Mouse (Mus musculus) c-Kit-positive CD71-positive TER-119-negative erythroid progenitor cells, embryonic 14.5 days (primary cell): Measurements from ENCODE around the gene Phyhd1.

Experiments
- DNase-seq: peaks from one replicate; pipeline ENCODE4 v3.0.0-alpha.2; 2013; ENCODE audit warnings: low read depth

Gene Phyhd1

DNA sequence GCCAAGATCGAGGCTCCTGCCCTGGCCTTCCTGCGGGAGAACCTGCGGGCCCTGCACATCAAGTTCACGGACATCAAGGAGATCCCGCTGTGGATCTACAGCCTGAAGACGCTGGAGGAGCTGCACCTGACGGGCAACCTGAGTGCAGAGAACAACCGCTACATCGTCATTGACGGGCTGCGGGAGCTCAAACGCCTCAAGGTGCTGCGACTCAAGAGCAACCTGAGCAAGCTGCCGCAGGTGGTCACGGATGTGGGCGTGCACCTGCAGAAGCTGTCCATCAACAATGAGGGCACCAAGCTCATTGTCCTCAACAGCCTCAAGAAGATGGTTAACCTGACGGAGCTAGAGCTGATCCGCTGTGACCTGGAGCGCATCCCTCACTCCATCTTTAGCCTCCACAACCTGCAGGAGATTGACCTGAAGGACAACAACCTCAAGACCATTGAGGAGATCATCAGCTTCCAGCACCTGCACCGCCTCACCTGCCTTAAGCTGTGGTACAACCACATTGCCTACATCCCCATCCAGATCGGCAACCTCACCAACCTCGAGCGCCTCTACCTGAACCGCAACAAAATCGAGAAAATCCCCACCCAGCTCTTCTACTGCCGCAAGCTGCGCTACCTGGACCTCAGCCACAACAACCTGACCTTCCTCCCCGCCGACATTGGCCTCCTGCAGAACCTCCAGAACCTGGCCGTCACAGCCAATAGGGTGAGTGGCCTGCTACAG lies 9.2 kb upstream of the Phyhd1 start:
- no peak for DNase-seq

DNA sequence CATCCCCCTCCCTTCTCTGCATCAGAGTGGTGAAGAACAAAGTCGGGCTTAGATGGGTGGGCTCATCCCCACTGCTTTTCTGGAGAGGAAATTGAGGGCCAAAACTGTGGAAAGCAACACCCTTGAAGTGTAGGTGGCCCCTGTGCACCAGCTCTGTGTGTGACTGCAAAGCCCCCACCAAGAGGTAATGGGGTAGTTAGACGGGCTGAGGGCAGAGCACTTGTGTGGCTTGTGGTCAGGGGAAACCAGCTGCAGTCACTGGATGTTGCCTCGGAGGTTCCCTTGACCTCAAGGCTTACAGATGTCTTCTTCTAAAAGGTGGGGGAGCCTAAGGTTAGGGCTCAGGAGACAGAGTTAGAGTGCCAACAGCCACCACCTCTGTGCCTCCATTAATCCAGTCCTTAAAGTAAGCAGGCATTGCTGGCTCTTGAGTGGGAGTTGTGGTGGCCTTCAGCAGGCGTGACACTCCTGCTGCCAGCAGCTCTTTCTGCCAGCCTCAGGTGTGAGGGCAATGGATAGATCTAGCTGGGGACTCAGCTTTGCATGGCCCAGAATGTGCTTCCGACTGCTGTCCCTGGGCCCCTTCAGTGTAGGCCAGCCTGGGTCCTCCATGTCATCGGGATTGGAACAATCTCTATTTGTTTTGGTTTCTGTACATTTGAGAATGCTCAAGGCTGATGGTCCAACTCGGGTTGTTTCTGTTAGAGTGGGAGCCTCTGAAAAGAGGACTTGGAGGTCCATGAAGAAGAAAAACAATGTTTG lies 8.1 kb upstream of the Phyhd1 start:
- no peak for DNase-seq

DNA sequence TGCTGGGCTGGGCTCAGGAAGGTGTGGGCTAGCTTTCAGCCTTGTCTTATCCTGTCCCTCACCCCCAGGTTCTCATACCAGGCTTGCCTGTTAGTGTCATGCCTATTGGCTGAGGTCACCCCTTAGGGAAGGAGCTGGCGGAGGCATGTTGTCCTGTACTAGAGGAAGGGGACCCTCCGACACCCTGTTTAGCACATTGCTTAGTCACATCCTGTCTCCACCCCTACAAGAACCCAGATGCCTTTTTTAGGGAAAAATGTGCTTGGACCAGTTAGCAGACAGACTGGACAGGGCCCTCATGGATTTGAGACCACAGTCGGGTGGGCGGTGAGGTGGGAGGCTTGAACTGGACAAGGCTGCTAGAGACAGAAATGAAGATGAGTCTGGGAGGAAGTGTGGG lies 7.4 kb upstream of the Phyhd1 start:
- DNase-seq: no peak

DNA sequence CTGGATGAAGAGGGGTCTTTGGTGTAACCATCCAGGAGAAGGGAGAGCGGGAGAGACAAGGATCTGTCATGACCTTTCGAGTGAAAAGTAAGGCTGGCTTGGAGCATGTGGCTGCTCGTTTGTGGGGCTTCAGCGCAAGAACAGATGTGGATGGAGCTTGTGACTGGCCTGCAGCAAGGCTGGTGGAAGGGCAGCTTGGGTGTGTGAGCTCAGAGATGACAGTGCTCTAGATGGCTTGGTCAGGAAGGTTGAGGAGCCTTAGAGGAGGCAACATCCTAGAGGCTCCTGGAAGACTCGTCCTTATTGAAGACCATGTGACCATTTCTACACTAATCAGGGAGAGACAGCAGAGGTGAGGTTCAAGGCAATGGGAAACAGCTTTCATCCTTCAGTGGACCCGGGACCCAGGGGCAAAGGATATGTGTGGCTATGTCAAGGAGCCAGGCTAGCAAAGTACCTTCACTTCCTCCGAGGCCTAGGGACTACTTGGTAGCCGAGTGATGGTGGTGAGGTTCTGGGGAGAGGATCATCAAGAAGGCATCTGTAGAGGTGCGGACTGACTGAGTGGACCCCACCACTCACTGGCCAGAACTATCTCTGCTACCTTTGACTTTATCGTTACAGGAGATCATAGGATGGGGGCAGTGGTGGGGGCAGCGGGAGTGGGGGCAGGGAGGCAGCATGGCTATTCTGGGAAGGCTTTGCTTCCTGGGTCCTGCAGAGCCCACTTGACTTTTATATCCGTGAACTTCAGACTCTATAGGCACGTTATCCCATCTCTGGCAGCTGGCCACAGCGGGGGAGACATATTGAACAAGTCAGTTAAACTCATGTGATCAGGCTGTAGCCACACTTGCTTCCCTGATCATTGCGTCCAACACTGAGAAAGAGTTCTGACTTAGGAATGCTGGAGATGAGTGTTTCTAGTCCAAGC lies 6.6 kb upstream of the Phyhd1 start:
- no peak for DNase-seq

DNA sequence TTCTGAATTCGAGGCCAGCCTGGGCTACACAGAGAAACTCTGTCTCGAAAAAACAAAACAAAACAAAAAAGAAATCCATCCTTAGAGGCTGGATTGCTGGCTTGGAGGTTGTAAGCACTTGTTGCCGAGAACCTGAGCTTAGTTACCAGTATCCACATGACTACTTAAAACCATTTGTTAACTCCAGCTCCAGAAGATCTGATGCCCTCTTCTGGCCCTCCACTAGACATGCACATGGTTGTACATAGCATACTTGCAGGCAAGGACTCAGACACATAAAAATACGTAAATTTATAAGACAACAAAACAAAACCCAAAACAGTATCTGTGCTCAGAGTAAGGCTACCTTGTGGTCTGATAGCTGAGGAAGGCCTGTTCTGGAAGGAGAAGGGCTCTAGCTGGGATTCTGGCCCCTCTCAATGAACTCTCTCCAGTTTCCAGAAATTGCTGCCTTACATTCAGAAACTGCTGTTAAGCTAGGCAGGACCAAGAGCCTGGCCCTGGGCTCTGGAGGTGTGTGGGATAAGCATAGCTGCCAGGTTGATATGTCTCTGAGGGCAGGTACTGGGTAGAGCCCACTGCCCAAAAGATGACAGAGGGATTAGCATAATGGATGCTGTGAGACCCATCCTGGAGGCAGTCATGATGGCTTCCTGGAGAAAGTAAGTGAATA lies 4.8 kb upstream of the Phyhd1 start:
- DNase-seq: no peak

DNA sequence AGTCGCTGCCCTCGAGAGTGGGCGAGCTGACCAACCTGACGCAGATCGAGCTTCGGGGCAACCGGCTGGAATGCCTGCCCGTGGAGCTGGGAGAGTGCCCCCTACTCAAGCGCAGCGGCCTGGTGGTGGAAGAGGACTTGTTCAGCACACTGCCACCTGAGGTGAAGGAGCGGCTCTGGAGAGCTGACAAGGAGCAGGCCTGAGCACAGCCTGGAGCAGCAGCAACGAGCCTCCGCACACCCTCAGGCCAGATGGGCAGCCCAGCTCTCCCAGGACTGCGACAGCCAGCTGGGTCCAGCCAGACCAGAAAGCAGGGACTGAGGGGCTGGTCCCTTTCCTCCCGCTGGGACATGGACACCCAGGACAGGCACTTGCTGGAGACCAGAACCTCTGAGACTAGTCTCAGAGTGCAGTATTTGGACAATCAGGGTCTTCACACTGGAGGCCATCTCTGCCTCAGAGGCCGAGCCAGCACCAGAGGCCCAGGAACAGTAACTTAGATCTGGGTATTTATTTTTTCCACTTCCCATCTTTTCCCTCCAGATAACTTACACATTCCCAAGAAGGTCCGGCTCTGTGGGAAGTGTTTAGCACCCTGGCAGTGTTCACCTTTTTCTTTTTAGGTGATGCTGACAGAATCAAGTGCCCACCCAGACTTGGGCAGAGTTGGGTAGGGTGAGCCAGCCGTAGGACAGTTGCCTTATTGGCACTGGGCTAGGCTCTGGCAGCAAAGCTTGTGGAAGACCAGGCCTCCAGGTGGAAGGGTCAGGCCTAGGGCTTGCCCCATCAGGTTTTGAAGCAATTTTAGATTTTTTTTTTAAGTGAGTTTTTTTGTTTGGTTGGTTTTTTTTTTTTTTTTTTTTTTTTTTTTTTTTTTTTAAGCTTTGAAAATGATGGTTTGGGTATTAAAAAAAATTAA lies 3.8 kb upstream of the Phyhd1 start:
- DNase-seq: no peak

DNA sequence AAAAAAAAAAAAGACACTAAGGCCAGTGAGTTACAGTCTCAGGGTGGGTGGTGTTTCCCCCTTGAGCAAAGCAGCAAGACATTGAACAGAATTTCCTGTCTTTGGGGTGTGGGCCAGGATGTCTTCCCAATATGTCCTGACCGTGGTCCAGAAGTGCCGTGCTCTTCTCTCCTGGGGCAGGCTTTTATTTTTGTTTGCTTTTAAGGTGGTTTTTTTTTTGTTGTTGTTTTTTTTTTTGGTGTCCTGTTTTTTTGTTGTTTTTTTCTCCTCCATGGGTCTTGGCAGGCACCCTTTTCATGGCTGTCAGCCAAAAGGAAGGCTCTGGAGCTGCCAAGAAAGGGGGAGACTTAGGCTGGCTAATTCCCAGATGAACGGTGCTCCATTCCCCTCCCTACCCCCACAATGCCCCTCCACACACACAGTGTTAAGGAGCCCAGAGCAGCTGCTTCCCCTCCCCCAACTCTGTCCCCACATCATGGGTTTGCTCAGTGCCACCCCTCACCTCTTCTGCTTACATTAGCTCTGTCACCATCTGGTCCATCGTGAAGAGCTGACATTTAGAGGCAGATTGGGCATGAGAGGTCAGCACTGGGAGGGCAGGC lies 3.1 kb upstream of the Phyhd1 start:
- DNase-seq: no peak

DNA sequence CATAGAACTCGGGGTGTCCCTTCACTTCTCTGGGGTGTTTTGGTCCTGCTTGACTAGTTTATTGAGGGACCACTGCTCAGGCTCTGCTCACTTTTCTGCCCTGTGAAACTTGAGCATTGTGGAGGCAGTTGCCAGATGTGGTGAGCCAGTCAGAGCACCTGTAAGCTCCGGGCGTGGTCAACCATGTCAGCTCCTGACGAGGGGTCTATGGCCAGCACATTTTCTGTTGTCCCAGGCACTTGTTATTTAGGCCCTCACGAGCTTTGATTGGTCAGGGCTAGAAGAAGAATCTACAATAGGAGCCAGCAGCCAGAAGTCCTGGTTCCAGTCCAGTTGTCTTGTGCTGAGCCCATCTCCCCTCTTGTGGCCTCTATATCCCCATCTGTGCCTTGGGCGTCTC lies 2.2 kb upstream of the Phyhd1 start:
- no peak for DNase-seq

DNA sequence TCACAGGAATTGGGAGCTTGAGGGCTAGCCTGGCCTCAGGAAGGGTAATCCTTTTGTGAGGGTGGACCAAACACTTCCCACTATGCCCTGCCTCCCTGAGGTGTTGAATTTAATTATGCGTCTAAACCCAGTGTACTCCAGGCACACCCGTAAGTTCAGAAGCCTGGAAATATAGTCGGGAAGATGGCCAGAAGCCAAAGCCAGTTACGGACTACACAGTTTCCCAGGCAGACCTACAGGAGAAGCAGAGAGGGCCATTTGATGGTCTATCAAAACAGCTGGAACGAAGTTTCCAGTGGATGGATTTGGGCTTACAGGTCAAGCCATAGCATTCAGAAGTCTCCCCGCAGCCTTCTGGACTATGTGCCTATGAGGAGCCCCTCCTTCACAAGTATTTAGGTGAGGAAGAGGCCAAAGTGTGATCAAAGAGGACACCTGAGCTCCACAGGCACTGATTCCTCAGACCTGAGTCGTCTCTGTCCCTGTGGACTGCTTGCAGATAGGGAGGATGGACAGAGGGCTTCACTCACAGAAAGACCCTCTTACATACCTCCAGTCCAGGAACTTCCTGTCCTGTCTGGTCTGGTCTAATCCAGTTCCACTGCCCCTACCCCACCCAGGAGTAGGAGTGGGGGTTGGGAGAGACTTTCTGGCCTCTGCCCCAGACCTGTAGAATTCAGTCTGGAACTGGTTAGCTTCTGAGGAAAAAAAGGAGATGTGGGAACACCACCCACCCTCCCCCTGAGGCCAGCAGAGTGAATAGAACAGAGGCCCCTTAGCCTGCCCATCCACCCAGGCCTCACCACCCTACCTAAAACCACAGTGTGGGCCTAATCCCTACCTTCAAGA lies 1.1 kb upstream of the Phyhd1 start:
- no peak for DNase-seq

DNA sequence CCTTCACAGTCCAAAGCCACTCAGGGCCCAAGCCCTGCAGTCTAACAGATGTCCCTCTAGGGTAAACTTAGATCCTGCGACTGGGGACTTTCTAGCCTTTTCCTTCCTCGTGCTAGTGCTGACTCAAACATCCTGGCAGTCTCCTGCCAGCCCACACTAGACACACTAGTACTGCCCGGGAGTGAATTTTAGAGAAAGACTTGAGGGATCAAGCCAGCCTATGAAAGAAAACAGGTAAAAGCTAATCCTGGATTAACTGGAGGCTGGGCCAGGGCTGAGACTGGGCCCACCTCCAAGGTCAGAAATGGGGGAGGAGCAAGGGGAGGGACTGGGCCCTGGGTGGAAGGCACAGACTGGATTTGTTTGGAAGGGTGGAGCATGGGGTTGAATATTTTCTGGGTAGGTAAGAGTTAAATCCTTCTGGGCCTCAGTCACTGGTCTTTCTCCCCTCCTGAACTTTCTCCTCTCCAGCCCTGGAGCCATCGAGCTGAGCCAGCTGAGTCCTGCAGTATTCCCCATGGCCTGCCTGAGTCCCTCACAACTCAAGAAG lies 464 bp downstream of the Phyhd1 start:
- no peak for DNase-seq

DNA sequence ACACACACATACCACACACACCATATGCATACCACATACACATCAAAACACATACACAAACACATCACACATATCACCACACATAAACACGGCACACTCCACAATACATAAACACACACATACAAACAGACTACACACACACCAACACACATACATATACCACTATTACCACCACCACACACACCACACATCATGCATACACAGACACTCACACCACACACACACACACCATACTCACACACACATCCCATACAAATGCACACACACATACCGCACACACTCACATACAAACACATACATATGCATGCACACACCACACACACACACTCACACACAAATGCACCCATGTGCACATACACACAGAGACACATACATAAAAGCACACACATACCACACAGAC lies 1.5 kb downstream of the Phyhd1 start:
- no peak for DNase-seq

DNA sequence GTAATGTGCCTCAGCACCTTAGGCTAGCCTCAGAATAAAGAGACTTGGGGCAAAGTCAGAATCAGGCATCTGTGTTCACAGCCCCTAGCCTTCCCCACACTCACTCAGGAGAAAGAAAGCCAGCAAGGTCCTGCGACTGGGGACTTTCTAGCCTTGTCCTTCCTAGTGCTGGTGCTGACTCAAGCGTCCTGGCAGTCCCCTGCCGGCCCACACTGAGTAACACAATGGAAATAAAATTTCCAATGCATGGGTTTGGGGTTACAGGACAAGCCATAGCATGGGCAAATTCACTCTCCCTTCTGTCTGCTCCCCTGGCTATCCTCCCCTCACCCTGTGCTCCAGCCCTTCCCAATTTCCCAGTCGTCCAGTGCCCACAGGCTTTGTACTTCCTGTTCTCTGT lies 2.4 kb downstream of the Phyhd1 start:
- no peak for DNase-seq

DNA sequence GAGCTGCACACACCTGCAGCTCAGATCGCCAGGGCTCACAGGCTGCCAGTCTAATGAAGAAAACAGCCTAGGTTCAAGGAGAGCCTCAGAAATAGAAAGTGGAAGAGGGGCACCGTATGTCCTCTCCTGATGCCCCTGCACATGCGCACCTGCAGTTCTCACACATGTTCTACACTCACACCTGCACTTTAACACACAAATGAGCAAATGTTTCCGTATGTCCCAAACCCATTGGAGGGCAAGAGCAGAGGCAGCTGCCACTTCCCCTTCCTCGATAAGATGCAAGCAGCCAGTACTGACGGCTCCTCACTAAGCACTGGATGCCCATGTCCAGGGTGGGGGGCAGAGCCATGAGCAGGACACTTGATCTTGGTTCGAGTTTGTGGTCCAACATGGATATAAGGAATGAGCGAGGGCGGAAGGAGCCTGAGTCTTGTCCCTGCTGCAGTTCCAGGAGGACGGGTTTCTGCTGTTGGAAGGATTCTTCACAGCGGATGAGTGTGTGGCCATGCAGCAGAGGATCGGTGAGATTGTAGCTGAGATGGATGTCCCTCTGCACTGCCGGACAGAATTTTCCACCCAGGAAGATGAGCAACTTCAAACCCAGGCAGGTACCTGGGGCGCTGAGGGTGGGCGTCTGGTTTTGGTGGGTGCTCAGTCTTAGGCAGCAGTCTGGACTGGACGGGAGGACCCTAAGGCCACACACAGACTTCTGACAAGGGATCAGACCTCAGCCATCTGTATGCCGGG lies 3.4 kb downstream of the Phyhd1 start:
- DNase-seq: no peak

DNA sequence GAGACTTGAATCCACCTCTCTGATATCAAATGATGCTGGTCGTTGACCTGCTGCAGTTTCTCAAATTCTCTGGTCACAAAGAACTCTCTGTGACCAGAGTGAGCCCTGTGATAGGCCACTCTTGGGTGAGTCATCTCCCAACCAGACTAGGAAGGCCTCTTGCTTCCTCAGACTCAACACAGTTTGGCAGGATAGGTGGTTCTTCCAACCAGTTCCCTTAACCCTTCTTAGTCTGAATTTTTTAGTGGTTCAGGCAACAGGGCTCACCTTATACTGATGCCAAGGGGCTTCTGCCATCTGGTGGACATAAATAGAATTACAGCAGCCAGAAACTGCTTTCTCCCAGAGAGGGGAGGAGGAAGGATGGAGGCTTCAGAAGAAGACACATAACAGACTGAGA lies 4.1 kb downstream of the Phyhd1 start:
- peak; percentile 45 for DNase-seq

DNA sequence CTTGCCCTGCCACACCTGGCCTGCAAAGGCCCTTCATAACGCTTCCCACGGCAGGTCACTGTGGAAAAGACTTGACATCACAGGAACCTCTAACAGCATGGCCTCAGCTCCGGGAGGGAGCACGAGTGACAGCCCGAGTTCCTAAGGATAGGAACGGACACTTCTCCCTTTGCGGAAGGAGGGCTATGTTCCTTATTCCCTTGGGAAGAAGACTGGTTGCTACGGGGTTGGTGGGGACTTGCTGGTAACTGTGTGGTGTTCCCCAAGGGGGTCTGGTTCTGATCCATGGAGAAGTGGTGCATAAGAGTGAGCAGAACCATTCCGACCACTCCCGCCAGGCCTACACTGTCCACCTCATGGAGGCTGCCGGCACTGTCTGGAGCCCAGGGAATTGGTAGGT lies 14.7 kb downstream of the Phyhd1 start, which contains the start of gene Gm28038:
TSS of gene Gm28038 (plus strand) at position 301 of the 400 bp plus-strand sequence.
- no peak for DNase-seq

DNA sequence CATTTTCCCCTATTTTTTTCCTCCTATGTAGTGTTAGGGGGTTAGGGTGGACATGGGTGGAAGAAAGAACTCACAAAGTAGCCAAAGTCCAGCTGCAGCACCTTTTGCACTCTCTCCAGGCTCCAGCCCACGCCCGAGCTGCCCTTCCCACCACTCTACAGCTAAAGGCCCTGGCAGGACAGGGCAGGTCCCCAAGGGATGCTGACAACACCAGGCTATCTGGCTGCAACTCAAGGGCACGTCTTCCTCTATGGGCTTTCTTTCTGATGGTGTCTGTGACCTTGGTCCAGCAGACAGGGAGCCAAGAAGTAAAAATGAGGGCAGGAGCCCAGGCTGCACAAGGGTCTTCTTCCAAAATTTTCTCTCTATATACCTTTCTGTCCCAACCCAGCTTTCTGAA lies 15.6 kb downstream of the Phyhd1 start:
- DNase-seq: no peak

DNA sequence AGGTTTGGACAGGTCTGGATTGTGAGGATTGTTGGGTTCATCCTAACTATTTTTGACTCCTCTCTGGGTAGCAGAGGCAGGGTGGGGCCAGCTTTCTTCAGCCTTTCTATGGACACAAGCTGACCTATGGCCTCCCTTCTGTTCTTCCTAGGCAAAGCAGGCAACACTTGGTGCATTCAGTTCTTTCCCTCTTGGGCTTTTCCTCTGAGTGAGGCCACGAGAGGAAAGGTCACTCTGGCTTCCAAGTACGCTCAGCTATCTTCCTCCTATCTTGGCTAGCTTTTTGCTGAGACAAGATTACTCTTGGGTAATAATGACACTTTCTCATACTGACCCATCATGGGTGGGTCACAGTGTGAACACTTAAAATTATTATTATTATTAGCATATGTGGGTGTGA lies 17.2 kb downstream of the Phyhd1 start:
- no peak for DNase-seq

DNA sequence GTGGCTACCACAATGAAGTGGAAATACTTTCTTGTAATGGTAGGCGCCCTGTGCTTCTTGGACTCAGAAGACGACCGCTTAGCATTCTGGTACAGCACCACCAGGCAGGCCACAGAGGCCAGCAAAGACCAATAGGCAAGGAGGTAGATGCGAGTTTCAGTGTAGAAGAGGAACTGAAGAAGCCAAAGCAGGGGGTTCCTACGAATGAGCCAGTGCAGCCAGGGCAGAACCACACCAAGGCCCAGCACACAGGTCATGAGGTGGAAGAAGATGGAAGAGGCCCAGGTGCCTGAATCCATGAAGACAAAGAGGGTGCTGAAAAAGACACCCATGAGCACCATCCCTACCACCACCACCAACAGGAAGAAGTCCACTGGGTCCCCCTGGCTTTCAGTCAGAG lies 19.0 kb downstream of the Phyhd1 start:
- no peak for DNase-seq
